Mouse (Mus musculus): ENCODE data around the gene Zfp661. TPM values are rescaled to one million over a fixed set of nuclear protein-coding genes. Genes with fewer than 3 reads are reported as not detected.
A peak's percentile ranks its signal among the peaks of the same experiment; 100 is the strongest.

Zfp661 gene
- polyA plus RNA-seq, 1 experiment from 2014 or later: 2.9 TPM

DNA sequence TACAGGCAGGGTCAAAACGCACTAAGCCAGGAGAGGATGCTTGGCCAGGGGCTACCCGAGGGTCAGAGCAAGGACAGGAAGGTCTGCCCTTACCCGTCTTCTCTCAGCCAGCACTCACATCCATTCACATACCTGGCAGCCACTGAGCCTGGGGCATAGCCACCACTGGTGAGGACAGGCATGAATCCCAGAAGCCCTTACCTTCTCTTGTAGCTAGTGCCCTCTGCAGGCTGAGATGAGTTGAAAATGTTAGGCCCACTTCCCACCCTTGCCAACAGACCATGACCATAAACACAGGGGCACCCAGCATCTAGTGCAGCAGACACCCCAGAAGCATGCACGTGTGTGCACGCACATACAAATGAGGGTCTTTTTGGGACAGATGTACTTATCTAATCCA is 35.8 kb downstream of the Zfp661 start:
- no peak overlapping the region for H3K9ac ChIP-seq
- peaks cover 3% of the 10 kb centered on the region; the same call in 1 of the 2 replicates for H3K27me3 ChIP-seq (replicated peaks)
- no peaks in the 10 kb centered on the region for H3K36me3 ChIP-seq
- no peak overlapping the region for H3K27ac ChIP-seq (ENCODE audit: poor library complexity, severe bottlenecking)
- 48% methylated on average over 5 of the region's 5 CpGs for WGBS
- H3K4me2 ChIP-seq: no peak overlapping the region
- 0 out of 2 replicates have a peak, but pooled peaks have one; percentile 29 for ATAC-seq (ENCODE audit: insufficient number of reproducible peaks, low FRiP score)
- no peaks in the 10 kb centered on the region for H3K4me1 ChIP-seq (replicated peaks)
- no peak overlapping the region for H3K4me3 ChIP-seq
- H3K9me3 ChIP-seq (replicated peaks): no peaks in the 10 kb centered on the region

DNA sequence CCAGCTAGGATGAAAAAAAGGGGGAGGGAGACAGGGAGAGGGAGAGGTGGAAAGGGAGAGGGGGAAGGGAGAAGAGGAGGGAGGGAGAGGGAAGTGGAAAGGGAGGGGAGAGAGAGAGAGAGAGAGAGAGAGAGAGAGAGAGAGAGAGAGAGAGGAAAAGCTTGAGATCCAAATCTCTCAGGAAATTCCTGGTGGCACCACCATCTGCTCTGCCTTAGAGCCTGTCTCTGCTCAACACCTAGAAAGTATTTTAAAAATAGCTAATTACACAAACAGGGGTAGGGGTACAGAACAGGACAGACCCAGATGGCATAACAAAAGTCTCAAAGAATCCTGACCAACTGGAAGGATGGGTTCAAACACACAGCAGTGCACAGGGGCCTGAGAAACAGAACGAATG is 36.4 kb downstream of the Zfp661 start:
- no peak overlapping the region for H3K4me3 ChIP-seq
- H3K36me3 ChIP-seq: no peaks in the 10 kb centered on the region
- H3K4me2 ChIP-seq: no peak overlapping the region
- WGBS: 77% methylated on average over 1 of the region's 1 CpGs
- no peak overlapping the region for H3K27ac ChIP-seq (ENCODE audit: poor library complexity, severe bottlenecking)
- peaks cover 3% of the 10 kb centered on the region; the same call in 1 of the 2 replicates for H3K27me3 ChIP-seq (replicated peaks)
- no peaks in the 10 kb centered on the region for H3K4me1 ChIP-seq (replicated peaks)
- H3K9ac ChIP-seq: no peak overlapping the region
- ATAC-seq (ENCODE audit: insufficient number of reproducible peaks, low FRiP score): no peak
- no peaks in the 10 kb centered on the region for H3K9me3 ChIP-seq (replicated peaks)

DNA sequence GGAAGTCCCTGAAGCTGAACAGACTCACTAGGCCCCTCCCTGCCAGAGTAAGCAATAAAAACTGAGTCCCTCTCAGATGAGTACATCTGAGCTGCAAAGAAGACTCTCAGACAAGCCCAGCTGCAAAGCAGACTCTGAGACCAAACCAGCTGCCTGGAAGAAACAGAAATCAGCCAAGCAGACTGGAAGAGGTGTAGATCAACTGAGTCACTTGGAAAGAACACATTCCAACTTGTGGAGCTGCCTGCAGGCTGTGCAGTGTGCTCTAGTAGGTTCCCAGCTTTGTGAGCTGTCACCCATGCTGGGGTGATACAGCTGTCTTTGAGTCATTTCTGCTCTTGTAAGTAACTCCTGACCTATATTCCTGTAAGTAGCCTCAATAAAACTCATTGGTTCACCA is 37.2 kb downstream of the Zfp661 start:
- Histone ChIP-seq H3K4me3 (no peak overlapping the region), H3K9ac (no peak overlapping the region), H3K4me2 (no peak overlapping the region), H3K4me1 (replicated peaks) (no peaks in the 10 kb centered on the region), H3K9me3 (replicated peaks) (no peaks in the 10 kb centered on the region), H3K27ac (ENCODE audit: poor library complexity, severe bottlenecking) (no peak overlapping the region), H3K36me3 (no peaks in the 10 kb centered on the region), H3K27me3 (replicated peaks) (peaks cover 9% of the 10 kb centered on the region; the same call in 1 of the 2 replicates)
- ATAC-seq (ENCODE audit: insufficient number of reproducible peaks, low FRiP score): no peak

DNA sequence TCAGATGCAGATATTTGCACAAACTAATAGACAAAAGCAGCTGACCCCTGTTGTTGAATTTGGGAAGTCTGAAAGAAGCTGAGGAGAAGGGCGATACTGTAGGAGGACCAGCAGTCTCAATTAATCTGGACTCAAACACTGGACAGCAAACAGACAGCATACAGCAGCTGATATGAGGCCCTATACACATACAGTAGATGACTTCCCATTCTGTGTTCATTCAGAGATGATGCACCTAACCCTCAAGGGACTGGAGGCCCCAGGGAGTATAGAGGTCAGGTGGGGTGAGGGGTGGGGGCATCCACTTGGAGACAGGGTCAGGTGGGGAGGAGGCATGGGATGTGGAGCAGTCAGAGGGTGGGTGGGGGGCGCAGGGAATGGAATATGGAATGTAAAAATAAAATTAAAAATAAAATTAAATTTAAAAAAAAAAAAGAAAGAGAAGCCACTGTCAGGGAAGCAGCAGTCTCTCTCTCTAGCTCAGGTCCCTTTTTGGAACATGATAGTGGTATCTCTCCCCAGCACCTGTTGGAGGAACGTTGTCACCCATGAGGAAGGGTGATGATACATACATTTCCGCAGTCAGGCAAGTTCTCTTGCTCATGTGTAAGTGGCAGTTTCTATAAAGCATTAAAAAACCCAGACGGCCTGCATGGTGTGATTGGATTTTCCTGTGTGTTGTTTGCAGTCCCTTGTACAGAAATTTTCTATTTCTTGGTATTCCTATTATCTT is 38.4 kb downstream of the Zfp661 start:
- Histone ChIP-seq H3K27ac (ENCODE audit: poor library complexity, severe bottlenecking) (no peak overlapping the region), H3K4me3 (no peak overlapping the region), H3K27me3 (replicated peaks) (peaks cover 18% of the 10 kb centered on the region), H3K4me1 (replicated peaks) (no peaks in the 10 kb centered on the region), H3K36me3 (no peaks in the 10 kb centered on the region), H3K9me3 (replicated peaks) (no peaks in the 10 kb centered on the region), H3K4me2 (no peak overlapping the region), H3K9ac (no peak overlapping the region)
- WGBS: 62% methylated on average over 5 of the region's 5 CpGs
- ATAC-seq (ENCODE audit: insufficient number of reproducible peaks, low FRiP score): no peak

DNA sequence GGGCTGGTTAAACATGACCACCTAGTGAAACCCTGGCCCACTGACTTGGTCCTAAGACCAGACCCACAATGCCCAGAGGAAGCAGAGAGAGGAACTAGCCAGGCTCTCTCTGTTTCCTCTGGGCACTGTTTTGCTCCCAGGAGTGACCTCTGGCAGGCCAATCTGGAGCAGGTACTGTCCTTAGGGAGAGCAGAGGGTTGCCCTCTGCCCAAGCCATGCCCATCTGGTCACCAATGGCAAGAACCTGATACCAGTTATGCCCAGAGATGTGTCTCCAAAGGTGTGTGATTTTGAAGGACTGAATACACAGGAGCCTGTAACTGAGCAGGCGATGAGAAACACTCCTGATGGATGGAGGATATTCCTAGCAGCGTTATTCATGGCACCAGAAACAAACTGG is 45.2 kb downstream of the Zfp661 start:
- peaks cover 84% of the 10 kb centered on the region for H3K27me3 ChIP-seq (replicated peaks)
- no peak overlapping the region for H3K9ac ChIP-seq

DNA sequence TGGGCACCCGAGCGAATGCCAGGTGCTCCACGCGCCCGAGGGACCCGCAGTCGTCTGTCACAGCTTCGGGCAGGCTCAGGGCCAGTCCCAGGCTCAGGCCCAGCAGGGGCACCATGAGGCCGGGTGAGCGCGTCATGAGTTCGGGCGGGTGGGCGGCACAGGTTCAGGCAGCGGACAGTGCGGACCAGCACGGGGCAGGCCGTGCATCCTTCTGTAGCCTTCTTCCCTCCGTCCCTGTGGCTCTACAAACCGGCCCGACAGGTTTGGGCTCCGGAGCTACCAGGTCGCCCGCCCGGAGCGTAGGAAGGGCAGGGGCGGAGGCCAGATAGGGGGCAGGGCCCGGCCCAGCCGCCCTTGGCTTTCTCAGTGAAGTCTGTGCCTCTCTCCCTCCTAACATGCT is 45.7 kb downstream of the Zfp661 start, which contains the start of gene Prom2:
Gene Prom2, minus strand, starts transcription at position 283 of the 400 bp plus-strand sequence.
- 0 out of 2 replicates have a peak, but pooled peaks have one; percentile 27 for ATAC-seq (ENCODE audit: insufficient number of reproducible peaks, low FRiP score)
- WGBS: 2% methylated on average over 29 of the region's 29 CpGs
- Histone ChIP-seq H3K9me3 (replicated peaks) (no peaks in the 10 kb centered on the region), H3K9ac (no peak within 1 kb of the TSS), H3K27me3 (replicated peaks) (peaks cover 89% of the 10 kb centered on the region), H3K36me3 (no peaks in the 10 kb centered on the region), H3K4me3 (peak within 1 kb of the TSS; percentile 15), H3K27ac (ENCODE audit: poor library complexity, severe bottlenecking) (no peak within 1 kb of the TSS), H3K4me1 (replicated peaks) (0 out of 2 replicates have a peak, but pooled peaks cover 6% of the 10 kb centered on the region), H3K4me2 (peak within 1 kb of the TSS; percentile 37)

More for the DNA sequence above, 45.2 kb downstream of the Zfp661 start:
- no peak overlapping the region for H3K4me3 ChIP-seq
- H3K4me1 ChIP-seq (replicated peaks): 0 out of 2 replicates have a peak, but pooled peaks cover 6% of the 10 kb centered on the region
- H3K36me3 ChIP-seq: no peaks in the 10 kb centered on the region
- no peak for ATAC-seq (ENCODE audit: insufficient number of reproducible peaks, low FRiP score)
- H3K27ac ChIP-seq (ENCODE audit: poor library complexity, severe bottlenecking): no peak overlapping the region
- H3K4me2 ChIP-seq: no peak overlapping the region
- no peaks in the 10 kb centered on the region for H3K9me3 ChIP-seq (replicated peaks)
- WGBS: 73% methylated on average over 2 of the region's 2 CpGs

DNA sequence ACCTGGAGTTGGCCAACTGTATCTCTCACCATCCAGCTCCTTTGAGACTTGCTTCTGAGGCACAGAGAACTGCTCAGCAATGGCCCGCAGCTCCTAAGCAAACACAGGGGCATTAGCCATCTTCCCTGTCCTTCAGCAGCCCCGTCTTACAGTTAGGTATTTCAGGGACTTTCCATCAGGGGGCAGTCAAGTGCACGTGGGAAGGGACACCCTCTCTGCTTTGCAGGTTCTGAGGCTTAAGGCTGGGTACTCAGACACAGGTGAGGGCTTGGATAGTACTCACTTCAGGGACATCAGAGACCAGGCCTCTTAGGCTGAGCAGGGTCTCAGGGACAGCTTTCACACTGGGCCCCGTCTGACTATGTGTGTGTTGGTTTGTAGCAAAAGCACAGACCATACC is 47.4 kb downstream of the Zfp661 start:
- peaks cover 97% of the 10 kb centered on the region for H3K27me3 ChIP-seq (replicated peaks)
- ATAC-seq (ENCODE audit: insufficient number of reproducible peaks, low FRiP score): no peak

DNA sequence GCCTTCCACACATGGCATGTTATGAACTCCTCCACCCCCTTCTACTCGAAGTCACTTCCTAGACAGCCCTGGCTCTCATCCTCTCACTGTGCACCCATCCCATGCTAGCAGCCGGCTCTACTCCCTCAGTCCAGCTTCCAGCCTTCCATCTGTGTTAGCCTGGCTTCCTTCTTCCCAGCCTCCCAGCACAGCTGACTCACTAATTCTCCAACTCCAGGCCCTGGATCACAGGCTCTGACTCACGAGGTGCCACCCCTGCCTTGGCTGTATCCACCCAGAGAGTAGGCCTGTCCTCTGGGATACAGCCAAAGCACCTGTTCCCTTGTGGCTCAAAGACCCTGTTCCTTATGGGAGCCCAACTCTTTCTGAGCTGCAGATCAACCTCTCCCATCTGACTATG is 49.3 kb downstream of the Zfp661 start:
- Histone ChIP-seq H3K27me3 (replicated peaks) (peaks cover 79% of the 10 kb centered on the region), H3K9me3 (replicated peaks) (no peaks in the 10 kb centered on the region), H3K36me3 (no peaks in the 10 kb centered on the region), H3K4me2 (no peak overlapping the region), H3K27ac (ENCODE audit: poor library complexity, severe bottlenecking) (no peak overlapping the region), H3K4me3 (no peak overlapping the region), H3K9ac (no peak overlapping the region), H3K4me1 (replicated peaks) (0 out of 2 replicates have a peak, but pooled peaks cover 6% of the 10 kb centered on the region)
- no peak for ATAC-seq (ENCODE audit: insufficient number of reproducible peaks, low FRiP score)
- 51% methylated on average over 3 of the region's 3 CpGs for WGBS

More for the DNA sequence above, 47.4 kb downstream of the Zfp661 start:
- 26% methylated on average over 4 of the region's 4 CpGs for WGBS
- Histone ChIP-seq H3K4me3 (no peak overlapping the region), H3K9ac (no peak overlapping the region), H3K27ac (ENCODE audit: poor library complexity, severe bottlenecking) (no peak overlapping the region), H3K36me3 (no peaks in the 10 kb centered on the region), H3K9me3 (replicated peaks) (no peaks in the 10 kb centered on the region), H3K4me1 (replicated peaks) (0 out of 2 replicates have a peak, but pooled peaks cover 6% of the 10 kb centered on the region), H3K4me2 (no peak overlapping the region)

DNA sequence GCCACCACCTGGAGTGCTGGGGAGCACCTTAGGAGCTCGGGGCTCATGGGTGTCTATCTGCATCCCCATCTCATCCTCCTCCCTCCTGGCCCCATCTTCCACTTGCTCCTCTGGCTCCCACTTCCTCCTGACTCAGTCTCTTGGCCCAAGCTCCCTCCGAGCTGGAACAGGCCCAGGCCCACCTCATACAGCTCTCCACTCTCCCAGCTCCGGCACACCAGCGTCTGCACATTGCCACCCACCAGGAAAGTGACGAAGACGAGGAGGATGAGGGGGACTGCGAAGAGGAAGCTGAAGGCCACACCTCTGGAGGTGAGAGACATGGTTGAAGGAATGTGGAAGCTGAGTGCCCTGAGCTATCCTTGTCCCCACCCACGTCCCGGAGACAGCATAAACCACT is 51.5 kb downstream of the Zfp661 start:
- Histone ChIP-seq H3K9me3 (replicated peaks) (no peaks in the 10 kb centered on the region), H3K27me3 (replicated peaks) (peaks cover 70% of the 10 kb centered on the region), H3K4me2 (no peak overlapping the region), H3K27ac (ENCODE audit: poor library complexity, severe bottlenecking) (no peak overlapping the region), H3K36me3 (no peaks in the 10 kb centered on the region), H3K9ac (no peak overlapping the region), H3K4me1 (replicated peaks) (no peaks in the 10 kb centered on the region), H3K4me3 (no peak overlapping the region)
- ATAC-seq (ENCODE audit: insufficient number of reproducible peaks, low FRiP score): no peak
- WGBS: 71% methylated on average over 9 of the region's 9 CpGs

DNA sequence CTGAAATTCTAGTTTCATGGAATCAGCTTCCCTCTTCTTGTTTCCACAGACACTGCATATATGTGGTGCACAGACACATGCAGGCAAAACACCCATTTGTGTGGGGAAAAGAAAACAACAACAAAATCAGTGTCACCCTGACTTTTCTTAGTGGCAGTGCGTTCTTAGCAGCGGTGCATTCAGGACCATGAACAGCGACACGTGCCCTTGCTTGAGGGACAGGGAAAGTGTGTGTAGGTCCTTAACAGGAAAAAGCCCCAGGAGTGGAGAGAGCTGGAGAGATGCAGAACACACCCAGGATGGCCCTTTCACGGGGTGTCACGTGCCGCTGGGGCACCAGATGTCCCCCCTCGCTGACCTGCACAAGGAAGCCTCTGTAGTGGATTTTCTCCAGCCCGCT is 54.5 kb downstream of the Zfp661 start:
- no peak for ATAC-seq (ENCODE audit: insufficient number of reproducible peaks, low FRiP score)
- Histone ChIP-seq H3K4me1 (replicated peaks) (no peaks in the 10 kb centered on the region), H3K4me2 (no peak overlapping the region), H3K27ac (ENCODE audit: poor library complexity, severe bottlenecking) (no peak overlapping the region), H3K27me3 (replicated peaks) (peaks cover 46% of the 10 kb centered on the region), H3K9me3 (replicated peaks) (no peaks in the 10 kb centered on the region), H3K9ac (no peak overlapping the region), H3K4me3 (no peak overlapping the region), H3K36me3 (no peaks in the 10 kb centered on the region)
- 10% methylated on average over 9 of the region's 9 CpGs for WGBS

DNA sequence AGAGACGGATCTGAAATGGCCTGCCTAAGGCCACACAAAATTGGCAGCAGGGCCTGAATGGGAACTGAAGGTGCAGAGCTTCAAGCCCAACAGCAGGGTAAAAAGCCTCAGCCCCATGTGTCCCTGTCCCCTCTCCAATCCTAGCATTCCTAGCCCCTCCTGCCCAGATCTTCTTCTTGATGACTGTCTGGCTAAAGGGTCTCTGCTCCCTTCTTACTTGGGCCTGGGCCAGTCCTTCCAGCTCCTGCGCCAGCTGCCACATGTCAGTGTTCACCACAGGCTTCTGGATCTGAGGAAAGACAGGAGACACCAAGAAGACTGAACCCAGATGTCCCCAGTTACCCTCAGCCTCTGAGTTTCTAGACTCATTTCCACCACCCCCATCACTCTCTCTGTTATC is 55.3 kb downstream of the Zfp661 start:
- no peak for ATAC-seq (ENCODE audit: insufficient number of reproducible peaks, low FRiP score)
- H3K4me3 ChIP-seq: no peak overlapping the region
- no peak overlapping the region for H3K27ac ChIP-seq (ENCODE audit: poor library complexity, severe bottlenecking)
- H3K4me2 ChIP-seq: no peak overlapping the region
- H3K36me3 ChIP-seq: no peaks in the 10 kb centered on the region
- no peak overlapping the region for H3K9ac ChIP-seq
- WGBS: 82% methylated on average over 2 of the region's 2 CpGs
- no peaks in the 10 kb centered on the region for H3K9me3 ChIP-seq (replicated peaks)
- peaks cover 38% of the 10 kb centered on the region for H3K27me3 ChIP-seq (replicated peaks)
- no peaks in the 10 kb centered on the region for H3K4me1 ChIP-seq (replicated peaks)

DNA sequence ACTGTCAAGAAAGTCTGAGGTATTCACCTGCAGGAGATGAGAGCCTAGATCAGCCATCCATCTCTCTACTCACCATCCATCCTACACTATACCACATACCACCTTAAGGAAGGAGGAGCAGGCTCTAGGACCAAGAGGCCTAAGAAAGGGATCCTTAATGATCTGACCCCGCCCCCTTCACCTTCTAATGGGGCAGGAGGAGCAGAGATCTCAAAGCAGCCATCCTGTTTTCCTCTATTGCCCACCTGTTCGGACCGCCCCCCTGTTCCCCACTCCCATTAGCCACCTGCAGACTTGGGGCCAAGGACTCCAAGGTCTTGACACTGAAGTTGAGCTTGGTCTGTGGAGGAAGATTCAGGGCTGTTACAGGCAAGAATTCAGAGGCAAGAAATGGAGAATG is 56.5 kb downstream of the Zfp661 start:
- Histone ChIP-seq H3K9ac (no peak overlapping the region), H3K4me2 (no peak overlapping the region), H3K9me3 (replicated peaks) (no peaks in the 10 kb centered on the region), H3K36me3 (no peaks in the 10 kb centered on the region), H3K4me1 (replicated peaks) (no peaks in the 10 kb centered on the region), H3K27me3 (replicated peaks) (peaks cover 26% of the 10 kb centered on the region), H3K27ac (ENCODE audit: poor library complexity, severe bottlenecking) (no peak overlapping the region), H3K4me3 (no peak overlapping the region)
- ATAC-seq (ENCODE audit: insufficient number of reproducible peaks, low FRiP score): no peak
- 65% methylated on average over 3 of the region's 3 CpGs for WGBS
